Mouse (Mus musculus): ENCODE data around the gene Pabpc4. TPM values are rescaled to one million over a fixed set of nuclear protein-coding genes. Genes with fewer than 3 reads are reported as not detected.
A peak's percentile ranks its signal among the peaks of the same experiment; 100 is the strongest.

The Pabpc4 gene
- total and polyA plus RNA-seq, 3 experiments, result 394 to 684 TPM; not detected in 1

DNA sequence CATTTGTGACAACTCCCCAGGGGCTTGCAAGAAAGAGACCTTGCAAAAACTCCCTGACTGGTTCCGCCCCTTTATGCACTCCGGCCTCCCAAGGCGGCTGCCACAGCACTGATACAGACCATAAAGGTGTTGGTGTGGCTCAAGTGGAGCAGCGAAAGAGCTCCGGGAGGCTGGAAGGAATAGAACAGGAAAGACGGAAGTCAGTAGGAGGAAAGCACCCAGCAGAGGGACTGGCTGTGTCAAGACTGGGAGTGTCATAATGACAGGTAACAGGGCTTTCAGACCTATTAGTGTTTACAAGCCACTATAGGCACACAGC lies 81.3 kb downstream of the Pabpc4 start:
- Histone ChIP-seq H3K9ac (ENCODE audit: control insufficient read depth, low read depth, low read length, poor library complexity, severe bottlenecking) (peak overlapping the region; percentile 20; the same call in 1 of the 2 replicates), H3K36me3 (ENCODE audit: control insufficient read depth in 1 of 2, insufficient read depth in 2 of 2, low read length in 2 of 2) (no peaks in the 10 kb centered on the region), H3K27ac (ENCODE audit: control insufficient read depth, low read depth, low read length) (no peak overlapping the region), H3K9me3 (replicated peaks; ENCODE audit: insufficient read depth, low read length) (no peaks in the 10 kb centered on the region), H3K4me3 (ENCODE audit: control insufficient read depth in 1 of 2, insufficient read depth in 1 of 2, low read depth in 2 of 2, low read length in 2 of 2) (peak overlapping the region; percentile 68 to 76), H3K27me3 (ENCODE audit: control insufficient read depth in 1 of 2, insufficient read depth in 2 of 2, low read length in 2 of 2) (no peaks in the 10 kb centered on the region), H3K4me1 (ENCODE audit: control insufficient read depth in 1 of 2, insufficient read depth in 2 of 2, low read length in 2 of 2) (no peaks in the 10 kb centered on the region), H3K79me2 (ENCODE audit: control insufficient read depth, insufficient read depth, low read length, poor library complexity) (no peaks in the 10 kb centered on the region)
- TF ChIP-seq TCF12 (IDR thresholded peaks at IDR 0.05; ENCODE audit: low read depth, low read length), result no peak
- no peak for DNase-seq (ENCODE audit: low read depth, low spot score)

Other genes starting within 250 kb of the Pabpc4 start
- gene Trit1, start 245.8 kb upstream of the Pabpc4 start, total RNA-seq (2012; rRNA removed), result 14.9 and 19.6 TPM in 2 replicates
- 10 to 100 TPM in 1 of 2 experiments, not detected in 1; 17.9 TPM for gene Trit1, start 245.8 kb upstream of the Pabpc4 start, polyA plus RNA-seq (2012; ENCODE audit: insufficient read depth in 1 of 2, insufficient read length in 2 of 2, low read depth in 1 of 2, low replicate concordance in 2 of 2, missing spikeins in 1 of 2)
- 0.08 TPM in 1 of 2 replicates, not detected in the other for gene Bmp8b, start 157.2 kb upstream of the Pabpc4 start, total RNA-seq (2012; rRNA removed)
- gene Bmp8b, start 157.2 kb upstream of the Pabpc4 start, polyA plus RNA-seq (2012; ENCODE audit: insufficient read depth in 1 of 2, insufficient read length in 2 of 2, low read depth in 1 of 2, low replicate concordance in 2 of 2, missing spikeins in 1 of 2), result under 1 TPM in 1 of 2 experiments, not detected in 1; 0.06 TPM
- not detected in 2 replicates for gene Oxct2b, start 146.1 kb upstream of the Pabpc4 start, total RNA-seq (2012; rRNA removed)
- gene Oxct2b, start 146.1 kb upstream of the Pabpc4 start, polyA plus RNA-seq (2012; ENCODE audit: insufficient read depth in 1 of 2, insufficient read length in 2 of 2, low read depth in 1 of 2, low replicate concordance in 2 of 2, missing spikeins in 1 of 2), result not detected
- 100 and 108 TPM in 2 replicates for gene Ppie, start 122.4 kb upstream of the Pabpc4 start, total RNA-seq (2012; rRNA removed)
- gene Ppie, start 122.4 kb upstream of the Pabpc4 start, polyA plus RNA-seq (2012; ENCODE audit: insufficient read depth in 1 of 2, insufficient read length in 2 of 2, low read depth in 1 of 2, low replicate concordance in 2 of 2, missing spikeins in 1 of 2), result 10 to 100 TPM in 1 of 2 experiments, not detected in 1; 97.9 TPM
- gene Hpcal4, start 79.1 kb upstream of the Pabpc4 start, total RNA-seq (2012; rRNA removed), result not detected in 2 replicates
- gene Hpcal4, start 79.1 kb upstream of the Pabpc4 start, polyA plus RNA-seq (2012; ENCODE audit: insufficient read depth in 1 of 2, insufficient read length in 2 of 2, low read depth in 1 of 2, low replicate concordance in 2 of 2, missing spikeins in 1 of 2), result not detected
- gene Nt5c1a, start 60.8 kb upstream of the Pabpc4 start, total RNA-seq (2012; rRNA removed), result not detected in 2 replicates
- gene Nt5c1a, start 60.8 kb upstream of the Pabpc4 start, polyA plus RNA-seq (2012; ENCODE audit: insufficient read depth in 1 of 2, insufficient read length in 2 of 2, low read depth in 1 of 2, low replicate concordance in 2 of 2, missing spikeins in 1 of 2), result not detected
- not detected in 2 replicates for gene Heyl, start 28.8 kb upstream of the Pabpc4 start, total RNA-seq (2012; rRNA removed)
- gene Heyl, start 28.8 kb upstream of the Pabpc4 start, polyA plus RNA-seq (2012; ENCODE audit: insufficient read depth in 1 of 2, insufficient read length in 2 of 2, low read depth in 1 of 2, low replicate concordance in 2 of 2, missing spikeins in 1 of 2), result not detected
- gene Oxct2a, start 61.3 kb downstream of the Pabpc4 start, total RNA-seq (2012; rRNA removed), result not detected in 2 replicates
- gene Oxct2a, start 61.3 kb downstream of the Pabpc4 start, polyA plus RNA-seq (2012; ENCODE audit: insufficient read depth in 1 of 2, insufficient read length in 2 of 2, low read depth in 1 of 2, low replicate concordance in 2 of 2, missing spikeins in 1 of 2), result under 1 TPM in 1 of 2 experiments, not detected in 1; 0.04 TPM
- gene Bmp8a, start 80.9 kb downstream of the Pabpc4 start, total RNA-seq (2012; rRNA removed), result 0.19 and 0.23 TPM in 2 replicates
- gene Bmp8a, start 80.9 kb downstream of the Pabpc4 start, polyA plus RNA-seq (2012; ENCODE audit: insufficient read depth in 1 of 2, insufficient read length in 2 of 2, low read depth in 1 of 2, low replicate concordance in 2 of 2, missing spikeins in 1 of 2), result under 1 TPM in 1 of 2 experiments, not detected in 1; 0.43 TPM